Mouse (Mus musculus): ENCODE results near the gene Txnrd2.

Gene Txnrd2

DNA sequence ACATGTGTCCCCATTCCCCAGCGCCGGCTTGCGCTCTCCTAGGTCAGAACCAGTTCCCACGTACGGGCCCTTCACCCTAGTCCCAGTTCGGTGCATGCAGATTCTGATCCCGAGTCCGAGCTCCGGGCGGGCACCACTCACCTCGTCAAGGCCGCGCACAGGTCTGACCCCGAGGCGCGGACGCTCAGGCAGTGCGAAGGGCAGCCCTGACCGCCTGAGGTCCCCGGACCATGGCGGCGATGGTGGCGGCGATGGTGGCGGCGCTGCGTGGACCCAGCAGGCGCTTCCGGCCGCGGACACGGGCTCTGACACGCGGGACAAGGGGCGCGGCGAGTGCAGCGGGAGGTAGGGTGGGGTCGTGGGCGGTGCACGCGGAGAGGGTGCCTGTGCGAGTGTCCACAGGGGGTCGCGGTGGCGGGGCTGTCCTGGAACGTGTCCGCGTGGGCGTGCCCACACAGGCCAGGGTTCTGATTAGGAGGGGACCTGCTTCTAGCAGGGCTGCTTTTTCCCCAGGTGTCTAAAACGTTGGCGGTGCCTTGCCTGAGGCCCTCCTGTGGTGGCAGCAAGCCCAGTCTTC, at the start of gene Txnrd2:
Gene Txnrd2 (plus strand): TSS at position 170 of the 577 bp plus-strand sequence.
- in situ Hi-C loops (cut with MboI, MseI) = no loop called here

DNA sequence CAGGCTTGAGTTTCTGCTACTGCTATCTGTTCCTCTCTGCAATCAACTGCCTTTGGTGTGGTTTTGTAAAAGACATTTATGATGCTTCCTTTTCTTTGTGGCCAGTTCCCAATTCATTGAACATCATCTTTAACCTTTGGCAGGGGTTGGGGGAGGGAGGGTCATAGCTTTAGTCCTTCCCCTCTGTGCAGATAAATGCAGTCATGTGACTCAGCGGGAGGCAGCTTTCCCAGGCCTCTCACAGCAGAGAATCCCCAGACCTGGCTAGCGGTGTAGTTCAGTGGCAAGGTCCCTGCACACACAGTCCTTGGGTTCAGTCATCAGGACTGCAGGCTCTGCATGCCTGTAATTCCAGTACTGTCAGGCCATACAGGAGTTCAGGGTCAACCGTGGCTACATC, 49.0 kb upstream of the Txnrd2 start:
- in situ Hi-C loops (cut with MboI, MseI) = no loop called here

DNA sequence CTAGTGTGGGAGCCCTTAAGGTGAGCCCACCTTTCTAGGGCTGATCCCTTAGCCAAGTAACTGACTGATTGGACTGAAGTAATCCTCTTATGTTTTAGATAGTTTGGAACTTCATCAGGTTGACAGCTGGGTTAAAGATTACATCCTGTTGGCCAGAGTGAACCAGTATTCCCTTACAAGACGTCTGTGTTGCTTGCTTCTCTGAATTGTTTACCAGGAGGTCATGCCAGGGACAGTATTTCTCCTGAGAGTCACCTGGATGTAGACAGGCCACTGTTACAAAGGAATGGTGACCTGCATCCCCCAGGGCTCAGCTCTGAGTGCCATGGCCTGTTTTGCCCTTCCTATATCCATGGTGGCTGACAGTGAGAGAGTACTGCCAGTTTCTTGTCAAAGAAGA, 47.7 kb upstream of the Txnrd2 start:
- in situ Hi-C loops (cut with MboI, MseI) = no loop called here

DNA sequence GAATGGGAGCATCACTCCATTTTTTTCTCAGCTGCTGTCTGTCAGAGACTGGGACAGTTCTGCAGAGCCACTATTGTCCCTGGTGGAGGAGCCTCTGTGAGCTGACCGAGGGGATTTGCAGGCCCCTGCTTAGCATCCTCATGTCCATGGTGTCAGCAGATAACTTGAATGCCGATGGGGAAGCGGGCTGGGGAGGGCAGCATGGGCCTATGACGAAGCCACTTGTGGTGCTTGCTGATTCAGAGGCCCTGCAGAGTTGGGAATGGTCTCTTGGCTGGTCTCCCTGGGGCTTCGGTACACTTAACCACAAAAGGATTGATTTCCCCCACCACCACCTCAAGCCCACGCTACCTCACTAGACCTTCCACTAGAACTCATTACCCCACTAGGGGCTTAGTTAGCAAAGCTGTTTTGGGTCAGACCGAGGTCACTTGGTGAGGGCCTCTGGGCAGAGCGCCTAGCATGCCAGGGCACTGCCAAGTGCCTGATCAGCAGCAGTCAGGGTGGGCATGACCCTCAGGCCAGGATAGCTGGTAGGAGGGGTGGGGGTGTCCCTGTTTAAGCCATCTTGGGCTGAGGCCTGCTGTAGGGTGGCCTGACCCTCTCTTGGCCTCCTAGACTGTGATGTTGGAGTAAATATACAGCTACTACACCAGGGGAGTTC, 46.7 kb upstream of the Txnrd2 start:
- in situ Hi-C loops (cut with MboI, MseI) = no loop called here

DNA sequence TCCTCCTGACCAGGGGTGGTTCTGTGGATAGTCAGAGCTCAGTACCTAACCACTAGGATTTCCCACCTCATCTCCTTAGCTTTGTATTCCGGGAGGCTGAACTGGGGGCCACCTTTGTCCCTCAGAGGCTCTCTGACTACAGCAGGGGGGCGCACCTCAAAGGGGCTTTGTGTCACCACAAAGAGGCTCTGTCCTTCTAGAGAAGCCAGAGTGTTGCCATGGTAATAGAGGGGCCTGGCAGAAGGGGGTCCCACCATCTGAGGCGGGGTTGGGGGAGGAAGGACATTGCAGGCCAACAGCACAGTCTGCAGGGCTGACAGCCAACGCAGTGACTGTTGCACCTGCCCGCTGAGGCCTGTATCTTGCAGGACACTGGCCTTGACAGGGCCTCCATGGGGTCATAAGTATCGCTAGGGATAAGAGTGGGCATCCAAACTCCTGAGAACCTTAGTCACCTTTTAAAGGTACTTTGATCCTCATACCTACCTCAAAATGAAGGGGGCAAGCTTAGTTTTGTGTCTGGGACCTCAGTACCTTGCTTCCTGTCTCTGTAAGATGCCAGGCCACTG, 45.6 kb upstream of the Txnrd2 start:
- in situ Hi-C loops (cut with MboI, MseI) = no loop called here

DNA sequence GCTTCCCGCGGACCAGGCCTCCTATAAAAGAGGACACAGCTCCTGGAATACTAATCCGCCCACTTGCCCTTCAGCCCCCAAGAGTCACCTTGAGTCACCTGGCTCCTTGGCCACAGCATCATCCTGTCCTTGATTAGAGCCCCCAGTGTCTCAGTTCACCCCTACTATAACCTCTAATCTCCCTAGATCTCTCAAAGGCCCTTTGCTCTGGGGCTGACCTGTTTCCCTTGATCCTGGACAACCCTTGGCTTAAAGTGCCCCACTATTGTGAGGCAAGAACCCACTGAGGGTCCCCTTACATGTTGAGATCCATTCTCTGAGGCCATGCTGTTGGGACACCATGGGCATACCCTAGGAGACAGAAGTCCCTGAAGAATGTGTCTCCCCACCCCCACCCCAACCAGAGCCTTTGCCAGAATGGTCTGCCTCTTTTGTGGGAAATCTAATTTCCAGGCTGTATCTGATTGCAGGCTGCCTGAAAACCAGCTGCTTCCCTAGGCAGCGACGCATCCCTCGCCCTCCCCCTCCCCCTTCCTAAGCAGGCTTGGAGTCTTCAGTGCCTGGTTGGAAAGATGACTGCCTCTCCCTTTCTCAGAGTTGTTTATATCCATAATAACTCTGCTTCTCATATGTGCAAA, 44.4 kb upstream of the Txnrd2 start:
- in situ Hi-C loops (cut with MboI, MseI) = no loop called here

DNA sequence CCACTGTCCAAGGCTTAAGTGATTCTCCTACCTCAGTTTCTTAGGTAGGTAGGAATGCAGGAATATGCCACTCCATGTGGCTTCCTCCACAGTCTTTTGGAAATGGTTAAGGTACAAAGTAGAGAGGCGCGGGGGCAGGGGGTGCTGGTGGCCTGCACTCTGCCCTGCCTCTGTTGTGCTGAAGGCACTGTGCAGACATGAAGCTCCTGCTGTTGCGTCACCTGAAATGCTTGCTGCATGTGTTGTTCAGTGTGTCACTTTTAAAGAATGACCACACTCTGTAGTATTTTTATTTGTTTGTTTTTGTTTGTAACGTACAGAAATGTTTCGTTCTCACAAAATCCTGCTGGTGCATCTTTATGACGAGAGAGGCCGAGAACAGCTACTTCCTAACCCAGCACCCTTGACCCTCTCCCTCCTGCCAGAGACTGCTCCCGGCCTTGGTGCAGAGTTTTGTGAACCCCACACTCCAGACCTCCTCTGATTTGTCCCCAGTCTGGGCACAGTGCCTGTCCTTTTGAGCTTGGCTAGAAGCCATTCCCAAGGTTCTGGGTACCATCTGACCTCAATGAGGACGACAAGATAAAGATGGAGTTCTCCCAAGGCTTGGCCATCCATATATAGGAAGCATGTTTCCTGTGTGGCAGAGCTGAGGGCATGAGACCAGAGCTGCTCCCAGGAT, 43.0 kb upstream of the Txnrd2 start:
- in situ Hi-C loops (cut with MboI, MseI) = no loop called here

- in situ Hi-C loops (cut with MboI, MseI) = no loop called here
Measured at GRCm38 (mm10) chr16:18383756-18384155, 42.4 kb upstream of the Txnrd2 start.

DNA sequence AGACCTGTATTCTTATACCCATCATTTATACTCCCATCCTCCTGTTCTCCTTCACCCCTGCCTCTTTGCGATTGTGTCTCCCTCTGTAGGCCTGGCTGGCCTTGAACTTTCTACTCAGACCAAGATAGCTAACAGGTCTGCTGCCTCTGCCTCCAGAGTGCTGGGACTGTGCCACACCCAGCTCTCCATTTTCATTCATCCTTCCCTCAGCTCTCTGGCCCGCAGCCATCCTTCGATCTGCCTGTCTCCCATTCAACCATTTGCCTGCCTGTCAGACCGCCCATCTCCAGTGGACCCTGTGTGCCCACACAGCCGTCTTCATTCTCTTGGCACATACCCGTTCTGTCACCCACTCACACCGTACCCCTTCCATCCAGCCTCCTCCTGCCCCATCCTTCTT, 42.0 kb upstream of the Txnrd2 start:
- in situ Hi-C loops (cut with MboI, MseI) = no loop called here

DNA sequence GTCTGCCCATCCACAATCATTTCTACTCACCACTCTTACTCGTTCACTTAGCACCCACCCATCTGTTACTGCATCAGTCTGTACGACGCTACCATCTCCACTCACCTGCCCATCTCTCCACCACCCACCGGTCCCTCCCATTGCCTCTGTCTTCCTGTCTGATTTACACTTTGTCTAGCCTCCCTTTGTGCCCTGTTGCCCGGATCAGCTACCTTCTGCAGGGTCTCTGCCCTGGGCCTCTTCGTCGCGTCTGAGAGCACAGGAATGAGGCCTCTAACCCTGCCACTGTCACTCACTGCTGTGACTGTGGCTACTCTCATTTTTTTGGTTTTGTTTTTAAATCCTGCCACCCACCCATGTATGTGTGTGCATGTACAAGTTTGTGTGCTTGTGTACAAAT, 41.5 kb upstream of the Txnrd2 start:
- in situ Hi-C loops (cut with MboI, MseI) = no loop called here

GRCm38 (mm10) chr16:18385411-18385810, 40.8 kb upstream of the Txnrd2 start:
- in situ Hi-C loops (cut with MboI, MseI) = no loop called here

- in situ Hi-C loops (cut with MboI, MseI) = no loop called here
Measured at GRCm38 (mm10) chr16:18386451-18386850, 39.7 kb upstream of the Txnrd2 start.

DNA sequence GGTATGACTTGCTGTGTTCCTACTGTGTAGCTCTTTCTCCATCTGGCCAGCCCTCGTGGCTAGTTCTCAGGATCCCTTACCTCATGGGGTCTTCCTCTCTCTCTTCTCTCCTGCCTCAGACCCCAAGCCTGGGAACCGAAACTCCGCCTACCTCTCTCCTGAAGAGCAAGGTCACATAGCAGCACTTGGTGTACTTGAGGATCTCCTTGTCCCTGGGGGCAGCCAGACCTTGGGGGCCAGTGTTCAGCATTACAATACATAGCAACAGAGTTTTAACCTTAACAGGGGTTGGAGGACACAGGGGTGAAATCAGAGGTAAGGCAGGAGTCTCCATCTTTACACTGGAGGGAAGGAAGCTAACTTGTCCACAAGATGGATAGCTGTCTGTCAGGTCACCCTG, 39.2 kb upstream of the Txnrd2 start:
- in situ Hi-C loops (cut with MboI, MseI) = no loop called here

DNA sequence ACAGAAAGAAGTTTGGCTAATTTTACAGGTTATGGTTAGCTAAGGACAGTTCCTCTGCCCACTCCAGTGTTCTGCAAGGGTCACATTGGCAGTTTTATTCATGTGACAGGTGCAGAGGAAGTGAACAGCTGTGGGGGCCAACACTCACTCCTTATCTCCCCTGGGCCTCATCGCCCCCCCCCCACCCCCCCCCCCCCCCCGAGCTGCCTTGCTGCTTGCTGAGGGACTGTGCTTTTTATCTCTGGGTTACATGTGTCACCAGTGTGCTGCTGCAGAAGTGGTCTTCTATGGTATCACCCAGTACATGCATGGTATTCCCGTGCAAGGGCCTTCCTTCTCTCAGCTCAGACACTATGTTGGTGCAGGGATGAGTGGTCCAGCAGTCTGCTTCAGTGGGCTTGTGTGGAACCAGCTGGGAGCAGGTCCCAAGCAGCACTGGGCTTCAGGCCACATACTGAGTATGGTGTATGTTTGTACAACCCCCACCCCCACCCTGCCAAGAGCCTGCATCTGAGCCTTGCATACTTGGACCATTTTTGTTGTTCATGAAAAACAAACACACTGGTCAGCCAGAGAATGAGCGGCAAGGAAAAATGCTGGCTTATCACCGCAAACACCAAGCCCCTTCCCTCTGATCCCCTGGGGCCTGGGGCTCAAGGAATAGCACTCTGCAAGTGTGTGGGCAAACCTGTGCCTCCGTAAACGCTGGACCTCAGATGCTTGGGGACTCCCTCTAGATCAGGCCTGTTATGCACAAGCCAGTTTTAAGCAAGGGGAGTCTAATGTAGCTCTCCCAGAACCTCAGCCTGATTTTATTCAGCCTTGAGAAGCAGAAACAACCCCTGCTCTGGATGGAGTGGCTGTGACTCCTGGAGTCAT, 38.2 kb upstream of the Txnrd2 start:
- in situ Hi-C loops (cut with MboI, MseI) = no loop called here

- in situ Hi-C loops (cut with MboI, MseI) = no loop called here
Measured at GRCm38 (mm10) chr16:18388583-18389435, 37.4 kb upstream of the Txnrd2 start.

DNA sequence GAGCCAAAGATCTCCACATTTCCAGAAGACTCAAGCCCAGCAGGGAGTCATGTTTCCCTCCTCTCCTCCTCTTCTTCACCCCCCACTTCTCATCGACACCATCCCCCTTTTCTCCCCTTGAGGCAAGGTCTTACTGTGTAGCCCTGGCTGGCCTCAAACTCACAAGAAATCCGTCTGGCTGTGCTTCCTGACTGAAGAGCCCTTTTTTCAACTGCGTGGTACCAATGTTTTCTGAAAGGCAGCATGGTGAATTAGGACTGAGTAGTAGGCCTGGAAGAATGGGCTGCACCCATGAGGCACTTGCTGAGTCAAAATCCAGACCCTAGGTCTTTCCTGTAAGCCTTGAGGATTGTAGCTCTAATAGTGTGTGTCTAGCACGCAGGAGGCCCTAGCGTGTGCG, 35.8 kb upstream of the Txnrd2 start:
- in situ Hi-C loops (cut with MboI, MseI) = no loop called here

GRCm38 (mm10) chr16:18391127-18391526, 35.1 kb upstream of the Txnrd2 start:
- in situ Hi-C loops (cut with MboI, MseI) = no loop called here

DNA sequence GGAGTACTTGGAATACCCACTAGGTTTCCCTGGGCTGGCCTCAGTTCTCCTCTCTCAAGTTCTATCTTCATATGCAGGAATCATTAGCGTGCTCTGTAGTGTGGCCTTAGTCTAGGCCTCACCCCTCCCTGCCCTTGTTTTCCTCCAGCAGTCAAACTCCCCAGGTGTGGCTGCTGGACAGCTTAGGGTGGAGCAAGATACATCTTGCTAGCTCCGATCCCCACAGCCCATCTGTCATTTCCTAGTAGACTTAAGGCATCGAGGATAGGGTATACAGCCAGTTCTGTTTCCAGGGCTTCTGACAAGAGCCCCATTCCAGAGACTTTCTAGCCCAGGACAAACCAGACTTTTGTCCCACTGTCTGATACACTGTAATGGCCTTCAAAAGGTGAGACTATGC, 34.5 kb upstream of the Txnrd2 start:
- in situ Hi-C loops (cut with MboI, MseI) = no loop called here

GRCm38 (mm10) chr16:18392469-18393426, 33.4 kb upstream of the Txnrd2 start:
- in situ Hi-C loops (cut with MboI, MseI) = no loop called here
